Mouse (Mus musculus) CH12F3 (cell line): Measurements from ENCODE around the gene Rxfp1.
"Not testable (repeated sequence)": the region's sequence is repeated elsewhere in the genome, so short reads cannot be mapped to it uniquely, and the experiment has no call there.

ENCODE experiments used
- in situ Hi-C: fragments of 300-500 bp; cut with MboI; formaldehyde crosslinking; loops from 2 replicates; pipeline ENCODE4 v1.14.3; 2020; ENCODE audit warnings: low sequenced_read_pairs

Gene Rxfp1

DNA sequence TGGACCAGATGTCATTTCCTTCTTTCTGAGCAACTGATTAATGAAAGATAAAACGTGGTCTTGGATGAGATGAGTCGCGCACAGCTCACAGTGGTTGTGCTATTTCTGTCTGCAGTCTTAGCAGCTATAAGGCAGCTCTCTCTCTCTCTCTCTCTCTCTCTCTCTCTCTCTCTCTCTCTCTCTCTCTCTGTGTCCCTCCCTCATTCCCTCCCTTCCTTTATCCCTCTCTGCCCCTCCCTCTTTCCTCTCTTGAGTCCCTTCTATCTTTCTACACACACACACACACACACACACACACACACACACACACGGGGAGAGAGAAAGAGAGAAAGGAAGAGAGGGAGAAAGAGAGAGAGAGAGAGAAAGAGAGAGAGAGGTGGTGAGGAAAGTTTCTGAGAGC lies at the start of gene Rxfp1:
Gene Rxfp1 (minus strand): TSS at position 101 of the 400 bp plus-strand sequence.
- in situ Hi-C loops, result no loop called here

DNA sequence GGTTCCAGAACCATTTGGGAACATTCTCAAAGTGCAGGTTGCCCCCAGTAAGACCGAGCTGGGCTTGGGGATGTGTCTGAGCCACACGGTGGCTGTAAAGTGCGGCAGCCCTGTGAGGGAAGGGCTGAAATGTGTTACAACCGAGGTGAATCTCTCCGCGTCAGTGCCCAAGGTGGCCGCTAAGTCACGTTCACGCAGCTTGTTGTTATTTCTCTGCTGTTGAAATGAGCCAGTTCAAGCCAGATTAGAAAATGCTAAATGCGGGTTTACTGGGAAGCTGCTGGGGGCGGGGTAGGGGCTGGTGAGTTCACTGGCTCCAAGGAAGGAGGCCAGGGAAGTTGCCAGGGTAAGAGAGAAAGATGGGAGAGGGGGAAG lies 46.7 kb upstream of the Rxfp1 start:
- in situ Hi-C loops, result no loop called here

DNA sequence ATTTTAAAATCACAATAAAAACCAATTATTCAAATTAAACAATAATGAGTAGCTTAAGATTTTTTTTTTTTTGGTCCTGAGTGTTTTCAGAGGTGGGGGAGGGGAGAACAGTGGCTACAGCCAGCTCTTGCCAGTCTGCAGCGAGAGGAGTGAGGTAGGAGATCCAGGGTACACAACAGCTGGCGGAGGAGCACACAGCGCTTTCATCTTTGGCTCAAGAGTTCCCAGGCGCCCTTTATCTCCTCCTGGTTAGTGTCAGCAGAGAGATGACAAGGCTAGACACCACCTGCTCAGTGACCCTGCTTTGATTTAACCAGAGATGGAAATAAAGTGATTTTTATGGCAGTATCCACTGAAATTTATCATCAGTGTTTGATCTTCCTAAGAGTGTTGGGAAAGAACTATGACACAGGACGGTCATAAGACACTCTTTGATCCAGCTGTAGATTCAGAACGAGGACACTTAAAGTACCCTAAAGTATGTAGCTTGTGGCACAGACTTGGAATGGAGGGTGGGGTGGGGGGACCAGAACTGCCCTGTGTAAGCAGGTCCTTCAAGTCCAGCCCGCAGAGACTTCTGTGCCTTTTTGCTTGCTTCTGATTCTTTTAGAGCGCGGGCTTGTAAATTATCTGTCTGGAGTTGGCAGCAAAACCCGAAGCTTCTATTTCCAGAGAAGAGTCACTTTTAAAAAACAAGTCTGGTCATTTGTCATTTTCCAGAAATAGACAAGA lies 46.1 kb upstream of the Rxfp1 start:
- in situ Hi-C loops, result no loop called here

DNA sequence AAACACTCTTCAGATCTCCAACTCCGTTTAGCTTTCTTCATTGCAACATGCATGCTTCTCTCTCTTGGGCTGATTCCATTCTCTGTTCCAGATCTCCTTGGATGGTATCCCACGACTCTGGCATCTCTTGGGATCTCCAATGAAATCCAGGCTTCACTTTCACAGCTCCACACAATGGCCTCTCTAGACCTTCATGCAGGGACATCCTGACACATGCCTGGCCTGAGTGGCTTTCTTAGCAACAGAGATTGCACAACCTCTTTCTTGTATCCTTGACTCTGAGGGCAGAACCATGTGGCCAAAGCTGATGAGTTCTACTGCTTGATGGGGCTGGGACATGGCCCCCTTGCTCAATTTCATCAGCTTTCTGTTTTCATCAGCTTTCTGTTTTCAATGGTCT lies 35.0 kb upstream of the Rxfp1 start:
- in situ Hi-C loops, result no loop called here

DNA sequence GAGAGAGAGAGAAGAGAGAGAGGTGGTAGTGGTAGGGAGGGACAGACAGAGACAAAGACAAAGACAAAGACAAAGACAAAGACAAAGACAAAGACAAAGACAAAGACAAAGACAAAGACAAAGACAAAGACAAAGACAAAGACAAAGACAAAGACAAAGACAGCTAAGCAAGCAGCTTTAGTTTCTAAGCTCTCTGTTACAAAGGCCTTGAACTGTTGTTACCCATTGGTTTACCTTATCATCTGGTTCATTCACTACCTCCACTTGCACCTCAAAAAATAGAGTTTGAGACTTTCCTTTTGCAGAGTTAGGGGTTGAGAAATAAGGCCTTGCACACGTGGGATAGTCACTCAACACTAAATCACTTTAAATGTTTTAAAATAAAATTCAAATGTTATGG lies 16.1 kb upstream of the Rxfp1 start:
- in situ Hi-C loops, result no loop called here

DNA sequence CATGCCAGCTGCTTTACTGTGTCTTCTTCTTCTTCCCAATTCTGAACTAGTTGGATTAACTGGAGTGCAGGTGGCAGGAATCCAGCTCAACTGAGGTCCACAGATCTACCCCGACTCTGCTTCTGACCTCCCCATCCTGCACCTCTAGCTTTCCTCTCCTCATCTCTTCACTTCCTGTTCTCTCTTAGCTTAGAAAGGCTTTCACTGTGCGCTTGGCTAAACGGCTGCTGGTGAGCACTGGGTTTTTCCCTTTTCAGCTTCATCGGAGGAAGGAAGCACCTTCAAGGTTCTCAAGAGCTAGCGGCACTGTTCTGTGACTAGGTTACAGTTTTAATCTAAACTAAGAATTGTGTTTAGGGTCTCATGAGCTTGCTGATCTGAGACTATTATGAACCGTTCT lies 8.9 kb upstream of the Rxfp1 start:
- in situ Hi-C loops, result no loop called here

GRCm38 (mm10) chr3:79745101-79745500 lies 7.4 kb upstream of the Rxfp1 start:
- in situ Hi-C loops, result no loop called here

- in situ Hi-C loops, result no loop called here
Measured at GRCm38 (mm10) chr3:79744415-79744814, 6.7 kb upstream of the Rxfp1 start.

- in situ Hi-C loops, result no loop called here
Measured at GRCm38 (mm10) chr3:79740351-79740750, 2.7 kb upstream of the Rxfp1 start.

- in situ Hi-C loops, result no loop called here
Measured at GRCm38 (mm10) chr3:79738451-79738850, 771 bp upstream of the Rxfp1 start.

GRCm38 (mm10) chr3:79726506-79727075 lies 11.1 kb downstream of the Rxfp1 start:
- in situ Hi-C loops, result no loop called here

GRCm38 (mm10) chr3:79720756-79721484 lies 16.8 kb downstream of the Rxfp1 start:
- in situ Hi-C loops, result no loop called here

GRCm38 (mm10) chr3:79706436-79706835 lies 31.2 kb downstream of the Rxfp1 start:
- in situ Hi-C loops, result no loop called here

DNA sequence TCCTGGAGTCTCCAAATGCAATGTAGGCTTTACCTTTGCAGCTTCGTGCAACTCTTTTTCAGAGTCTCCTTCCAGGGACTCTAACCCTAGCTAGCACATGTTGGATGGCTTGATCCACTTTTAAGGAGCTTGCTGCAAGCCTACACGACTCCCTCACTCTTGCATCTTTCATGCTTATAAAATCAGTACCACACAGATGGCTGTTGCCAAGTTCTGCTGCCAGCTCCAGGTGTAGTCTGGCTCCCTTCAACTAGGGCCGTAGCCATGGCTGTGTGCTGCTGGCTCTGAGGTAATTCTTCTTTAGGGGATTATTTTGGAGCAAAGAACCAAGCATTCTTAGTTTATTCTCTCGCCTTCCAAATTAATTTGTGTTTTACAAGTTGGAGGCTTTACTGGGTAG lies 34.5 kb downstream of the Rxfp1 start:
- in situ Hi-C loops, result no loop called here

- in situ Hi-C loops, result no loop called here
Measured at GRCm38 (mm10) chr3:79691957-79692356, 45.7 kb downstream of the Rxfp1 start.

DNA sequence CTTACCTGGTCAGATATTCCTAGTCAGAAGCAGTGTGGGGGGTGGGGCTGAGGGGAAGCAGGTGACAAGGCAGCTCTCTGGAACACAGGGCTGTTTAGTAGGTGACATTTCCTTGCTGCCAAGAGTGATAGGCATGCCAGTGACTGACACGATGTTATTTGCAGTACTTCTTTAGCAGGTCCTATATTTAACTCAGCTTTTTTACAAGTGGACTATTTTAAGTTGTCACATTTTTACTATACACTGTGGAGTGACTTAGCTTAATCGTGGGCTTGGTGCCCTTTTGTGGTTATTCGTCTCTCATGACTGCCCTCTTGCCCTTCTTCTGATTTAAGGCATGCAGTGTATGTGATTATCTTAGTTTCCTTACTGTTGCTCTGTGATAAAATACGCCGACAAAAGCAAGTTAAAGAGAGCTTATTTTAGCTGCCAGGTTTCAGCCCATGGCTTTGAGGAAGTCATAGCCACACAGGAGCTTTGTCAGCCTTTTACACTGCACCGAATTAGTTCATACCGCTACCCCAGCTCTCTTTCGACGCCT lies 47.5 kb downstream of the Rxfp1 start:
- in situ Hi-C loops, result no loop called here

DNA sequence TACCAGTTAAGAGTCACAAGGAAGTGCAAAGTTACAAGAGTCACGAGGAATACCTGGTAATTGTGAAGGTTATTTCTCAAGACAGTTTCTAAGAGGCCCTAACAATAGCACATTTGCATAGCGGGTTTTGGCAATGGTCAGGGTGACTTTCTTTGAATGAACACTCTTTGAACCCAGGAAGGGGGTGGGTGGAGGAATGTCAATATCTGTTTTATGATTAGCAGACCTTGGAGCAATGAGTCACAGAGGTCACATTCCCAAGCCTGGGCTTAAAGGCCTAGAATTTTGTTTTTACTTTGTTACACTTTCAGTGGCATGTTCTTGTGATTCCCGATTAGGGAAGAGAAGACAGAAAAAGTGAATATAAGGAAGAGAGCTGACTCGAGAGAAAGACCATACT lies 49.6 kb downstream of the Rxfp1 start:
- in situ Hi-C loops, result not testable (repeated sequence)

- in situ Hi-C loops, result no loop called here
Measured at GRCm38 (mm10) chr3:79683529-79683928, 54.2 kb downstream of the Rxfp1 start.

DNA sequence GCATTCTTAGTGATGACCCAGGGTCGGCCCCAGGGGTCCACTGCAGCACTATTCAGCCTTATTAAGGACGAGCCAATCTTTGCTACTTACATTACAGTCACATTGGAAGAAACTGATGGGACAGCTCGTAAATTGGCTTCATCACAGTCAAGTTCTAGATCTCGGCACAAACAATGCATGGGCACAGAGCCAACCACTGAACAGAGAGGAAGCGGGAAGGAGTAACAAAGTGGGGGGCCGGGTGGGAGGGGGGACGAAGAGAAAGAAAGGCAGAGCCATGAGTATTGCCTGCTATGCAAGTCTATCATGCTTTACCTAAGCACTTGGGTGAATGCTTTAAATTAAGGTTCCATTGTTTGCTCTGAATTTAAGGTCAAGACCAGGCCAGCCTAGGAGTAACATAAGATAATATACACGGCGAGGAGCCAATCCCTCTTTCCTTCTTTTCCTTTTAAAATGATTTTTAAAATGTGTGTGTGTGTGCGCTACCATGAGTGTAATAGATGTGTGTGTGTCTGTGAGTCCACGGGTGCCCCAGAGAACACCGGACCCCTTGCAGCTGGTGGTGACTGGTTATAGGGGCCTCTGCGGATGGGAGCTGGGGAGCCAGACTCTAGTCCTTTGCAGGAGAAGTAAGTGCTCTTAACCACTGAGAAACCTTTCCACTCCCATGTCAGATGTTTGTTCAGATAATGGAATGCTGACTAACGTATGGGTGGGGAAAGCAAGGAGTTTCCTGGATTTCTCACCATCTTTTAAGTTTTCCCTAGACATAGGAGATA lies 55.1 kb downstream of the Rxfp1 start:
- in situ Hi-C loops, result no loop called here

- in situ Hi-C loops, result no loop called here
Measured at GRCm38 (mm10) chr3:79676411-79676810, 61.3 kb downstream of the Rxfp1 start.

GRCm38 (mm10) chr3:79674641-79675040 lies 63.0 kb downstream of the Rxfp1 start:
- in situ Hi-C loops, result no loop called here
